Mouse (Mus musculus): ENCODE results near the gene Abcg8. TPM values are rescaled to one million over a fixed set of nuclear protein-coding genes. Genes with fewer than 3 reads are reported as not detected.

Gene Abcg8
- total RNA-seq, 2 experiments from 2014 or later: not detected

GRCm38 (mm10) chr17:84747212-84747611, 71.1 kb downstream of the Abcg8 start:
- no peak for DNase-seq
- intact Hi-C loops (cut with DNase I; ENCODE audit: low total_unique reads): no loop called here

GRCm38 (mm10) chr17:84748152-84748682, 72.1 kb downstream of the Abcg8 start:
- DNase-seq: no peak
- intact Hi-C loops (cut with DNase I; ENCODE audit: low total_unique reads): no loop called here

- intact Hi-C loops (cut with DNase I; ENCODE audit: low total_unique reads): no loop called here
Measured at GRCm38 (mm10) chr17:84749297-84749696, 73.2 kb downstream of the Abcg8 start.

More at GRCm38 (mm10) chr17:84749297-84749696, 73.2 kb downstream of the Abcg8 start:
- DNase-seq: no peak

Other genes with a start within 250 kb of the Abcg8 start
- 1 to 10 TPM; 5.1 to 5.5 TPM for gene Thada, start 210.1 kb upstream of the Abcg8 start, total RNA-seq (2021)
- 1 to 10 TPM; 3.6 to 3.8 TPM for gene Plekhh2, start 164.4 kb upstream of the Abcg8 start, total RNA-seq (2021)
- gene Dync2li1, start 49.8 kb upstream of the Abcg8 start, total RNA-seq (2021): 1 to 10 TPM; 3.1 to 3.5 TPM
- gene Abcg5, start 6.7 kb downstream of the Abcg8 start, total RNA-seq (2021): not detected
- 10 to 100 TPM; 59.7 to 65.7 TPM for gene Lrpprc, start 114.5 kb downstream of the Abcg8 start, total RNA-seq (2021)

Measured in gastrocnemius, postnatal 14 days (tissue).